Mouse (Mus musculus): ENCODE data around the gene Cox7c. TPM values are rescaled to one million over a fixed set of nuclear protein-coding genes. Genes with fewer than 3 reads are reported as not detected.

Gene Cox7c
- 100 to 1,000 TPM; 240 to 246 TPM for polyA plus RNA-seq (2017; shearing (Covaris generic))

DNA sequence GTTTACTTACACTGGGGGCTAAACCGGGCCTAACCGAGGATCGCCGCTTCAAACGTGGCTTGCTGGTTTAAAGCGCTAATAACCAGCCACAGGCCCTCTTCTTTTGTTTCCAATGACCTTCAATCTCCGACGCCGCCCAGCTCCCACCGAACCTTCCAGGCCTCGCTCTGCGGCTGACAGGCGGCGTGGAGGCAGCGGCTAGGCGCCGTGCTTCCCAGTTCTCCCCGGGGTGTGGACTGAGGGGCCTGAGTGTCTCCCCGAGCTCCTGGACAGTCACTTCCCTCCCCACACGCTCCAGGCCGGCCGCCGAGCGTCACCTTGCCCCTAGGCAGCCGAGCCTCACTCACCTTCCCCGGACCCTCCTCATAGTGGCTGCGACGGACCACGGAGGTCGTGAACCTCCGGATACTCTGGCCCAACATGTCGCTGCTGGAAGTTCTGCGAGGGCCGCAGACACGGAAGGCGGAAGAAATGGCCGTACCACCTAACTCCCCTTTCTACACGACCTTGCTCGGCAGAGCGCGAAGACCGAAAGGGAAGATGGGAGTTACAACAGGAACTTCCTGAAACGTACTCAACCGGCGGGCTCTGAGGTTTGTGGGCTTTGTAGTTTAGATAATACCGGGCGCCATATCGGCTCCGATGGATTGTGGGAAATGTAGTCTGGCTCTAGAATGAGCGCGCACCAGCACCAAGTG, at the start of gene Cox7c:
Gene Cox7c, minus strand, starts transcription at position 651 of the 698 bp plus-strand sequence.

